Comparison of ENCODE assay signal across 11 mouse cellular contexts in genomic region chr14:54772333-54772856, GRCm38 (mm10). TPM values are rescaled to one million over a fixed set of nuclear protein-coding genes. Genes with fewer than 3 reads are reported as not detected.
DNase-seq lines count a peak whose midpoint lies in the region; ATAC-seq and TF ChIP-seq lines count a peak whose summit lies in the region.
"Had no signal": no experiment of that assay in that cellular context is flagged by ENCODE, and none has a peak within 500 bp of the region (broad histone marks: within the 10 kb centered on the region; RNA-seq: fewer than 3 reads in every experiment).

No protein-coding gene starts in this region.

- H3K4me1 ChIP-seq in heart, embryonic 15.5 days (replicated peaks) = peaks cover 5% of the 10 kb centered on the region; the same call in 1 of the 2 replicates
- no peaks in the 10 kb centered on the region for H3K4me1 ChIP-seq in hindbrain, postnatal 0 days (ENCODE audit: insufficient read depth, low read length)

- no peaks in the 10 kb centered on the region for H3K9me3 ChIP-seq in heart, embryonic 15.5 days (replicated peaks)
- no peaks in the 10 kb centered on the region for H3K9me3 ChIP-seq in hindbrain, postnatal 0 days (ENCODE audit: low read length)

- DNase-seq in heart, postnatal 25 days (ENCODE audit: low spot score) = no peak
- DNase-seq in cerebellum, adult 9-11 months = peak; percentile 74
- DNase-seq in hindbrain, postnatal 0 days (ENCODE audit: low spot score) = peak; percentile 52
- DNase-seq in retina, postnatal 1 day = peak; percentile 58
- no peak for DNase-seq in gastrocnemius, postnatal 25 days
- DNase-seq in MN1 (ENCODE audit: low spot score) = no peak
- DNase-seq in thymus, postnatal 14 days = no peak
- DNase-seq: lung, postnatal 14 days had no signal

- no peaks in the 10 kb centered on the region for H3K36me3 ChIP-seq in heart, embryonic 15.5 days
- no peaks in the 10 kb centered on the region for H3K36me3 ChIP-seq in hindbrain, postnatal 0 days (ENCODE audit: insufficient read depth, low read length)

- H3K27me3 ChIP-seq in heart, embryonic 15.5 days = no peaks in the 10 kb centered on the region
- H3K27me3 ChIP-seq in hindbrain, postnatal 0 days (ENCODE audit: insufficient read depth, low read length) = no peaks in the 10 kb centered on the region

- H3K9ac ChIP-seq in heart, embryonic 15.5 days = no peak overlapping the region
- H3K9ac ChIP-seq in hindbrain, postnatal 0 days (replicated peaks; ENCODE audit: low read length) = no peak overlapping the region

- H3K4me2 ChIP-seq in heart, embryonic 15.5 days = 0 out of 2 replicates have a peak overlapping the region, but pooled peaks have one; percentile 1
- 0 out of 2 replicates have a peak overlapping the region, but pooled peaks have one; percentile 11 for H3K4me2 ChIP-seq in hindbrain, postnatal 0 days (ENCODE audit: low read depth, low read length)

- no peak overlapping the region for H3K4me3 ChIP-seq in heart, embryonic 15.5 days
- no peak overlapping the region for H3K4me3 ChIP-seq in hindbrain, postnatal 0 days (ENCODE audit: low read length)

- no peak for TF ChIP-seq CTCF in hindbrain, postnatal 0 days (IDR thresholded peaks at IDR 0.05; ENCODE audit: low read depth)

- 49% methylated on average over 20 of the region's 20 CpGs for WGBS in heart, embryonic 15.5 days
- WGBS in hindbrain, postnatal 0 days = 61% methylated on average over 20 of the region's 20 CpGs

- intact Hi-C loops in heart, postnatal 25 days (cut with DNase I) = loop anchor here (5.0 kb wide), 1 partner anchor 35 kb away; no protein-coding TSS in a partner anchor

- ATAC-seq in heart, embryonic 15.5 days (replicated peaks; ENCODE audit: insufficient number of reproducible peaks, insufficient read depth, low FRiP score, low read depth) = no peak
- ATAC-seq in hindbrain, postnatal 0 days = peak; percentile 88

- no peak overlapping the region for H3K27ac ChIP-seq in heart, embryonic 15.5 days
- H3K27ac ChIP-seq in hindbrain, postnatal 0 days = peak overlapping the region; percentile 74

RNA-seq across cellular contexts. Expression of gene Slc7a8, which starts 9.4 kb away (rescaled TPM):
- 2.8 and 4.4 TPM in 2 replicates for polyA plus RNA-seq in heart, embryonic 15.5 days (2015; fragmentation: Nextera tagmentation; extraction: Ambion mirVana)
- total RNA-seq in heart, postnatal 25 days (2021) = 1 to 10 TPM; 2.4 to 2.8 TPM
- 8.9 and 10.6 TPM in 2 replicates for total RNA-seq in hindbrain, postnatal 0 days (2014; rRNA removed)
- polyA plus RNA-seq in hindbrain, postnatal 0 days (2015; fragmentation: Nextera tagmentation; extraction: Ambion mirVana) = 7.9 and 9.3 TPM in 2 replicates
- total RNA-seq in gastrocnemius, postnatal 25 days (2021) = 10 to 100 TPM; 12.3 to 13.0 TPM

RNA-seq across cellular contexts. Expression of gene Rnf212b, which starts 41.5 kb away (rescaled TPM):
- polyA plus RNA-seq in heart, embryonic 15.5 days (2015; fragmentation: Nextera tagmentation; extraction: Ambion mirVana) = not detected in 2 replicates
- not detected for total RNA-seq in heart, postnatal 25 days (2021)
- total RNA-seq in hindbrain, postnatal 0 days (2014; rRNA removed) = not detected in 2 replicates
- polyA plus RNA-seq in hindbrain, postnatal 0 days (2015; fragmentation: Nextera tagmentation; extraction: Ambion mirVana) = not detected in 2 replicates
- total RNA-seq in gastrocnemius, postnatal 25 days (2021) = 1 to 10 TPM; 1.3 to 2.0 TPM
- total RNA-seq: left cerebral cortex, adult 8-10 months had no signal
- polyA plus RNA-seq: embryonic facial prominence, embryonic 11.5 days had no signal

Comparison
In these comparisons a context has a peak if more than half of its experiments do, and no peak if none do; other contexts are left out.
1. DNase-seq: peak in cerebellum, adult 9-11 months (single experiment), hindbrain, postnatal 0 days (single experiment) and retina, postnatal 1 day (single experiment); none in heart, postnatal 25 days (single experiment), gastrocnemius, postnatal 25 days (single experiment), MN1 (single experiment) and thymus, postnatal 14 days (single experiment).